Mouse (Mus musculus) heart, embryonic 12.5 days (tissue): Measurements from ENCODE around the gene Itga6. TPM values are rescaled to one million over a fixed set of nuclear protein-coding genes. Genes with fewer than 3 reads are reported as not detected.

Experiments
- ATAC-seq: fragments of 200-750 bp; cut with Nextera tagmentation; 2 replicates; pipeline ENCODE4 v1.8.0; 2017; ENCODE audit warnings: moderate TSS enrichment, moderate library complexity; ENCODE audit not compliant: insufficient number of reproducible peaks, low FRiP score
- H3K27ac ChIP-seq: fragments of 300-500 bp; sonication (generic); 2 replicates; pipeline ENCODE4 v1.5.1; 2016; ENCODE audit warnings: mild to moderate bottlenecking, moderate library complexity; ENCODE audit not compliant: poor library complexity, severe bottlenecking
- H3K27me3 ChIP-seq: fragments of 300-500 bp; sonication (generic); replicated peaks from 2 replicates; pipeline ENCODE4 v1.6.1; 2016; ENCODE audit warnings: mild to moderate bottlenecking, moderate library complexity
- H3K36me3 ChIP-seq: fragments of 300-500 bp; sonication (generic); 2 replicates; pipeline ENCODE4 v1.6.1; 2016; ENCODE audit warnings: mild to moderate bottlenecking, moderate library complexity
- H3K4me1 ChIP-seq: fragments of 300-500 bp; sonication (generic); replicated peaks from 2 replicates; pipeline ENCODE4 v1.6.1; 2016; ENCODE audit warnings: mild to moderate bottlenecking
- H3K4me2 ChIP-seq: fragments of 300-500 bp; sonication (generic); 2 replicates; pipeline ENCODE4 v1.6.1; 2016; ENCODE audit warnings: mild to moderate bottlenecking, moderate library complexity
- H3K4me3 ChIP-seq: fragments of 300-500 bp; sonication (generic); 2 replicates; pipeline ENCODE4 v1.5.1; 2016; ENCODE audit warnings: mild to moderate bottlenecking
- H3K9ac ChIP-seq: fragments of 300-500 bp; sonication (generic); 2 replicates; pipeline ENCODE4 v1.6.1; 2016; ENCODE audit warnings: mild to moderate bottlenecking, moderate library complexity
- H3K9me3 ChIP-seq: fragments of 300-500 bp; sonication (generic); replicated peaks from 2 replicates; pipeline ENCODE4 v1.6.1; 2016; ENCODE audit warnings: mild to moderate bottlenecking, moderate library complexity
- WGBS: fragments of 180-500 bp; shearing (Covaris S2); methylation state at CpG from one replicate; pipeline ENCODE4 v1.1.7; 2016; 5-methylcytosine and 5-hydroxymethylcytosine counted together
- polyA plus RNA-seq: library from polyadenylated mRNA; unstranded; fragments of >200 nt; fragmentation: Nextera tagmentation; extraction: Ambion mirVana; gene quantifications from 2 replicates; pipeline ENCODE4 v1.2.1, GENCODE M21; 2016

The Itga6 gene
- polyA plus RNA-seq, 1 experiment from 2014 or later: 115 TPM

- Histone ChIP-seq H3K9me3 (no peaks in the 10 kb centered on the region), H3K4me1 (peaks cover 21% of the 10 kb centered on the region), H3K36me3 (no peaks in the 10 kb centered on the region), H3K4me2 (no peak overlapping the region), H3K9ac (no peak overlapping the region), H3K27ac (peak overlapping the region; percentile 51; the same call in 1 of the 2 replicates), H3K27me3 (no peaks in the 10 kb centered on the region), H3K4me3 (no peak overlapping the region)
- WGBS: 68% methylated on average over 3 of the region's 3 CpGs
- ATAC-seq: no peak
These were observed 19.7 kb downstream of the Itga6 start for GRCm38 (mm10) chr2:71764961-71765735.

- H3K27ac ChIP-seq: peak overlapping the region; percentile 51; the same call in 1 of the 2 replicates
- no peaks in the 10 kb centered on the region for H3K9me3 ChIP-seq
- H3K4me3 ChIP-seq: no peak overlapping the region
- H3K4me1 ChIP-seq: peaks cover 21% of the 10 kb centered on the region
- H3K36me3 ChIP-seq: no peaks in the 10 kb centered on the region
- H3K27me3 ChIP-seq: no peaks in the 10 kb centered on the region
- no peak for ATAC-seq
- H3K4me2 ChIP-seq: no peak overlapping the region
- 72% methylated on average over 5 of the region's 5 CpGs for WGBS
- no peak overlapping the region for H3K9ac ChIP-seq
These were observed 20.6 kb downstream of the Itga6 start for GRCm38 (mm10) chr2:71766007-71766406.

GRCm38 (mm10) chr2:71767019-71767610 lies 21.7 kb downstream of the Itga6 start:
- H3K9ac ChIP-seq: no peak overlapping the region
- 78% methylated on average over 6 of the region's 6 CpGs for WGBS
- no peak overlapping the region for H3K4me3 ChIP-seq
- peaks cover 21% of the 10 kb centered on the region for H3K4me1 ChIP-seq
- H3K4me2 ChIP-seq: no peak overlapping the region
- no peaks in the 10 kb centered on the region for H3K27me3 ChIP-seq
- H3K27ac ChIP-seq: no peak overlapping the region
- H3K36me3 ChIP-seq: no peaks in the 10 kb centered on the region
- no peaks in the 10 kb centered on the region for H3K9me3 ChIP-seq
- ATAC-seq: no peak

GRCm38 (mm10) chr2:71771762-71772161 lies 26.3 kb downstream of the Itga6 start:
- no peaks in the 10 kb centered on the region for H3K4me1 ChIP-seq
- H3K36me3 ChIP-seq: no peaks in the 10 kb centered on the region
- H3K9ac ChIP-seq: no peak overlapping the region
- no peak overlapping the region for H3K4me3 ChIP-seq
- no peaks in the 10 kb centered on the region for H3K27me3 ChIP-seq
- WGBS: 81% methylated on average over 4 of the region's 4 CpGs
- no peaks in the 10 kb centered on the region for H3K9me3 ChIP-seq
- no peak for ATAC-seq
- H3K4me2 ChIP-seq: no peak overlapping the region
- no peak overlapping the region for H3K27ac ChIP-seq

- H3K36me3 ChIP-seq: no peaks in the 10 kb centered on the region
- no peak overlapping the region for H3K4me2 ChIP-seq
- H3K27ac ChIP-seq: no peak overlapping the region
- WGBS: 68% methylated on average over 5 of the region's 5 CpGs
- no peak for ATAC-seq
- no peaks in the 10 kb centered on the region for H3K27me3 ChIP-seq
- H3K4me3 ChIP-seq: no peak overlapping the region
- no peaks in the 10 kb centered on the region for H3K9me3 ChIP-seq
- H3K9ac ChIP-seq: no peak overlapping the region
- H3K4me1 ChIP-seq: no peaks in the 10 kb centered on the region
These were observed 28.3 kb downstream of the Itga6 start for GRCm38 (mm10) chr2:71773714-71774113.

- Histone ChIP-seq H3K4me3 (no peak overlapping the region), H3K36me3 (no peaks in the 10 kb centered on the region), H3K4me2 (no peak overlapping the region), H3K27ac (no peak overlapping the region), H3K27me3 (no peaks in the 10 kb centered on the region), H3K9me3 (no peaks in the 10 kb centered on the region), H3K4me1 (peaks cover 3% of the 10 kb centered on the region; the same call in 1 of the 2 replicates), H3K9ac (no peak overlapping the region)
- WGBS: 74% methylated on average over 10 of the region's 10 CpGs
- ATAC-seq: no peak
These were observed 29.0 kb downstream of the Itga6 start for GRCm38 (mm10) chr2:71774246-71774951.

- WGBS: 61% methylated on average over 9 of the region's 9 CpGs
- H3K27me3 ChIP-seq: no peaks in the 10 kb centered on the region
- no peak overlapping the region for H3K27ac ChIP-seq
- H3K36me3 ChIP-seq: no peaks in the 10 kb centered on the region
- ATAC-seq: no peak
- H3K9ac ChIP-seq: no peak overlapping the region
- peaks cover 9% of the 10 kb centered on the region for H3K4me1 ChIP-seq
- no peak overlapping the region for H3K4me3 ChIP-seq
- H3K4me2 ChIP-seq: no peak overlapping the region
- no peaks in the 10 kb centered on the region for H3K9me3 ChIP-seq
These were observed 29.8 kb downstream of the Itga6 start for GRCm38 (mm10) chr2:71775201-71775611.

GRCm38 (mm10) chr2:71779266-71779888 lies 34.0 kb downstream of the Itga6 start:
- no peak overlapping the region for H3K4me3 ChIP-seq
- 45% methylated on average over 5 of the region's 5 CpGs for WGBS
- H3K9ac ChIP-seq: no peak overlapping the region
- peak; percentile 81 for ATAC-seq
- H3K4me1 ChIP-seq: peaks cover 11% of the 10 kb centered on the region
- H3K27ac ChIP-seq: peak overlapping the region; percentile 71
- H3K36me3 ChIP-seq: no peaks in the 10 kb centered on the region
- H3K9me3 ChIP-seq: no peaks in the 10 kb centered on the region
- H3K4me2 ChIP-seq: no peak overlapping the region
- no peaks in the 10 kb centered on the region for H3K27me3 ChIP-seq

- 57% methylated on average over 6 of the region's 6 CpGs for WGBS
- no peaks in the 10 kb centered on the region for H3K36me3 ChIP-seq
- no peak overlapping the region for H3K4me2 ChIP-seq
- H3K27me3 ChIP-seq: 0 out of 2 replicates have a peak, but pooled peaks cover under 1% of the 10 kb centered on the region
- ATAC-seq: no peak
- H3K9me3 ChIP-seq: no peaks in the 10 kb centered on the region
- peaks cover 11% of the 10 kb centered on the region for H3K4me1 ChIP-seq
- H3K4me3 ChIP-seq: no peak overlapping the region
- no peak overlapping the region for H3K9ac ChIP-seq
- H3K27ac ChIP-seq: no peak overlapping the region
These were observed 34.6 kb downstream of the Itga6 start for GRCm38 (mm10) chr2:71780016-71780415.

- no peak overlapping the region for H3K27ac ChIP-seq
- no peak overlapping the region for H3K4me3 ChIP-seq
- no peak overlapping the region for H3K9ac ChIP-seq
- no peaks in the 10 kb centered on the region for H3K9me3 ChIP-seq
- WGBS: 77% methylated on average over 3 of the region's 3 CpGs
- ATAC-seq: no peak
- H3K4me2 ChIP-seq: no peak overlapping the region
- 0 out of 2 replicates have a peak, but pooled peaks cover 3% of the 10 kb centered on the region for H3K27me3 ChIP-seq
- H3K4me1 ChIP-seq: peaks cover 13% of the 10 kb centered on the region
- no peaks in the 10 kb centered on the region for H3K36me3 ChIP-seq
These were observed 39.8 kb downstream of the Itga6 start for GRCm38 (mm10) chr2:71785260-71785659.

- Histone ChIP-seq H3K4me3 (no peak overlapping the region), H3K36me3 (no peaks in the 10 kb centered on the region), H3K27me3 (0 out of 2 replicates have a peak, but pooled peaks cover 3% of the 10 kb centered on the region), H3K4me2 (no peak overlapping the region), H3K9me3 (no peaks in the 10 kb centered on the region), H3K27ac (no peak overlapping the region), H3K9ac (no peak overlapping the region), H3K4me1 (peaks cover 19% of the 10 kb centered on the region)
- 22% methylated on average over 5 of the region's 5 CpGs for WGBS
- no peak for ATAC-seq
These were observed 40.6 kb downstream of the Itga6 start for GRCm38 (mm10) chr2:71786060-71786459.
